Mouse (Mus musculus) intestine, embryonic 14.5 days (tissue): ENCODE results near the gene Ppp1r9a. TPM values are rescaled to one million over a fixed set of nuclear protein-coding genes. Genes with fewer than 3 reads are reported as not detected.

Experiments
- ATAC-seq: fragments of 200-750 bp; cut with Nextera tagmentation; replicated peaks from 2 replicates; pipeline ENCODE4 v1.8.0; 2017; ENCODE audit warnings: low read depth, moderate number of reproducible peaks, moderate TSS enrichment, moderate library complexity; ENCODE audit not compliant: low FRiP score, low TSS enrichment
- DNase-seq: peaks from one replicate; pipeline ENCODE4 v3.0.0-alpha.2; 2018; ENCODE audit warnings: low spot score
- H3K27ac ChIP-seq: fragments of 300-500 bp; sonication (generic); 2 replicates; pipeline ENCODE4 v1.5.1; 2014; ENCODE audit warnings: low read depth, mild to moderate bottlenecking, control low read depth
- H3K27me3 ChIP-seq: fragments of 300-500 bp; sonication (generic); replicated peaks from 2 replicates; pipeline ENCODE4 v1.6.1; 2014; ENCODE audit warnings: low read length, control low read depth; ENCODE audit not compliant: control insufficient read depth, insufficient read depth
- H3K36me3 ChIP-seq: fragments of 300-500 bp; sonication (generic); 2 replicates; pipeline ENCODE4 v1.6.1; 2014; ENCODE audit warnings: low read length, control low read depth; ENCODE audit not compliant: control insufficient read depth, insufficient read depth
- H3K4me1 ChIP-seq: fragments of 300-500 bp; sonication (generic); replicated peaks from 2 replicates; pipeline ENCODE4 v1.6.1; 2014; ENCODE audit warnings: low read length, control low read depth, mixed read lengths; ENCODE audit not compliant: control insufficient read depth, insufficient read depth
- H3K4me2 ChIP-seq: fragments of 300-500 bp; sonication (generic); 2 replicates; pipeline ENCODE4 v1.6.1; 2014; ENCODE audit warnings: low read length
- H3K4me3 ChIP-seq: fragments of 300-500 bp; sonication (generic); 2 replicates; pipeline ENCODE4 v1.5.1; 2014; ENCODE audit warnings: low read depth, low read length, control low read depth, mixed read lengths
- H3K9ac ChIP-seq: fragments of 300-500 bp; sonication (generic); 2 replicates; pipeline ENCODE4 v1.6.1; 2014; ENCODE audit warnings: mild to moderate bottlenecking, low read length
- H3K9me3 ChIP-seq: fragments of 300-500 bp; sonication (generic); 2 replicates; pipeline ENCODE4 v1.6.1; 2016; ENCODE audit warnings: low read length, control low read depth; ENCODE audit not compliant: control insufficient read depth
- WGBS: fragments of 180-500 bp; shearing (Covaris S2); extraction: QIAGEN DNeasy Blood & Tissue Kit; methylation state at CpG from one replicate; pipeline ENCODE4 v1.1.7; 2014; 5-methylcytosine and 5-hydroxymethylcytosine counted together
- polyA plus RNA-seq: library from polyadenylated mRNA; unstranded; fragments of >200 nt; fragmentation: Nextera tagmentation; extraction: Ambion mirVana; gene quantifications from 2 replicates; pipeline ENCODE4 v1.2.1, GENCODE M21; 2014

Ppp1r9a gene
- polyA plus RNA-seq, 1 experiment from 2014 or later, result 22.7 TPM

- ATAC-seq (no peak), DNase-seq (no peak)
- Histone ChIP-seq H3K9me3 (no peaks in the 10 kb centered on the region), H3K27me3 (no peaks in the 10 kb centered on the region), H3K27ac (no peak overlapping the region), H3K4me1 (no peaks in the 10 kb centered on the region; the same call in 1 of the 2 replicates), H3K36me3 (no peaks in the 10 kb centered on the region), H3K4me2 (no peak overlapping the region), H3K4me3 (no peak overlapping the region), H3K9ac (no peak overlapping the region)
- WGBS, result 82% methylated on average over 10 of the region's 10 CpGs
These were observed 271.6 kb downstream of the Ppp1r9a start for GRCm38 (mm10) chr6:5174179-5174812.

- no peaks in the 10 kb centered on the region for H3K9me3 ChIP-seq
- H3K27me3 ChIP-seq, result no peaks in the 10 kb centered on the region
- H3K4me3 ChIP-seq, result no peak overlapping the region
- no peak overlapping the region for H3K27ac ChIP-seq
- H3K4me1 ChIP-seq, result no peaks in the 10 kb centered on the region; the same call in 1 of the 2 replicates
- 61% methylated on average over 19 of the region's 19 CpGs for WGBS
- no peak overlapping the region for H3K9ac ChIP-seq
- ATAC-seq (no peak), DNase-seq (no peak)
- H3K4me2 ChIP-seq, result peak overlapping the region; percentile 36
- H3K36me3 ChIP-seq, result no peaks in the 10 kb centered on the region
These were observed 275.5 kb downstream of the Ppp1r9a start for GRCm38 (mm10) chr6:5177967-5178891.

GRCm38 (mm10) chr6:5179189-5179588, 276.5 kb downstream of the Ppp1r9a start:
- no peaks in the 10 kb centered on the region for H3K36me3 ChIP-seq
- no peak overlapping the region for H3K9ac ChIP-seq
- H3K27ac ChIP-seq, result no peak overlapping the region
- ATAC-seq (no peak), DNase-seq (no peak)
- no peak overlapping the region for H3K4me2 ChIP-seq
- H3K27me3 ChIP-seq, result no peaks in the 10 kb centered on the region
- H3K4me3 ChIP-seq, result no peak overlapping the region
- no peaks in the 10 kb centered on the region; the same call in 1 of the 2 replicates for H3K4me1 ChIP-seq
- WGBS, result 92% methylated on average over 6 of the region's 6 CpGs
- no peaks in the 10 kb centered on the region for H3K9me3 ChIP-seq

GRCm38 (mm10) chr6:5180645-5181044, 277.9 kb downstream of the Ppp1r9a start:
- Histone ChIP-seq H3K27ac (no peak overlapping the region), H3K27me3 (no peaks in the 10 kb centered on the region), H3K9ac (no peak overlapping the region), H3K4me1 (no peaks in the 10 kb centered on the region; the same call in 1 of the 2 replicates), H3K4me3 (no peak overlapping the region), H3K9me3 (no peaks in the 10 kb centered on the region), H3K4me2 (no peak overlapping the region), H3K36me3 (no peaks in the 10 kb centered on the region)
- 79% methylated on average over 5 of the region's 5 CpGs for WGBS
- no peak for ATAC-seq
- DNase-seq, result no peak

GRCm38 (mm10) chr6:5186229-5186950, 283.7 kb downstream of the Ppp1r9a start:
- 85% methylated on average over 7 of the region's 7 CpGs for WGBS
- no peak overlapping the region for H3K4me3 ChIP-seq
- no peaks in the 10 kb centered on the region for H3K27me3 ChIP-seq
- DNase-seq (no peak), ATAC-seq (no peak)
- H3K4me2 ChIP-seq, result no peak overlapping the region
- no peak overlapping the region for H3K27ac ChIP-seq
- H3K36me3 ChIP-seq, result no peaks in the 10 kb centered on the region
- no peaks in the 10 kb centered on the region for H3K9me3 ChIP-seq
- H3K9ac ChIP-seq, result no peak overlapping the region
- no peaks in the 10 kb centered on the region for H3K4me1 ChIP-seq

GRCm38 (mm10) chr6:5187586-5187985, 284.9 kb downstream of the Ppp1r9a start:
- no peaks in the 10 kb centered on the region for H3K27me3 ChIP-seq
- ATAC-seq (no peak), DNase-seq (no peak)
- no peak overlapping the region for H3K4me2 ChIP-seq
- H3K9ac ChIP-seq, result no peak overlapping the region
- no peak overlapping the region for H3K27ac ChIP-seq
- no peak overlapping the region for H3K4me3 ChIP-seq
- no peaks in the 10 kb centered on the region for H3K4me1 ChIP-seq
- no peaks in the 10 kb centered on the region for H3K36me3 ChIP-seq
- WGBS, result 82% methylated on average over 6 of the region's 6 CpGs
- H3K9me3 ChIP-seq, result no peaks in the 10 kb centered on the region

GRCm38 (mm10) chr6:5188036-5188435, 285.3 kb downstream of the Ppp1r9a start:
- ATAC-seq (no peak), DNase-seq (no peak)
- H3K27ac ChIP-seq, result no peak overlapping the region
- H3K9me3 ChIP-seq, result no peaks in the 10 kb centered on the region
- WGBS, result 88% methylated on average over 5 of the region's 5 CpGs
- no peaks in the 10 kb centered on the region for H3K4me1 ChIP-seq
- no peaks in the 10 kb centered on the region for H3K27me3 ChIP-seq
- H3K4me2 ChIP-seq, result no peak overlapping the region
- no peaks in the 10 kb centered on the region for H3K36me3 ChIP-seq
- no peak overlapping the region for H3K9ac ChIP-seq
- H3K4me3 ChIP-seq, result no peak overlapping the region

GRCm38 (mm10) chr6:5188938-5189337, 286.2 kb downstream of the Ppp1r9a start:
- DNase-seq, result no peak
- Histone ChIP-seq H3K9ac (no peak overlapping the region), H3K27me3 (no peaks in the 10 kb centered on the region), H3K4me2 (no peak overlapping the region), H3K36me3 (no peaks in the 10 kb centered on the region), H3K9me3 (no peaks in the 10 kb centered on the region), H3K4me3 (no peak overlapping the region), H3K27ac (no peak overlapping the region), H3K4me1 (no peaks in the 10 kb centered on the region)
- no peak for ATAC-seq
- 67% methylated on average over 6 of the region's 6 CpGs for WGBS
